Mouse (Mus musculus) neural tube, embryonic 14.5 days (tissue): Measurements from ENCODE around the gene Ergic3. TPM values are rescaled to one million over a fixed set of nuclear protein-coding genes. Genes with fewer than 3 reads are reported as not detected.

Experiments used
- ATAC-seq: fragments of 200-750 bp; cut with Nextera tagmentation; 2 replicates; pipeline ENCODE4 v1.8.0; 2017; ENCODE audit warnings: low read depth, mild to moderate bottlenecking, moderate TSS enrichment, moderate library complexity
- H3K27ac ChIP-seq: fragments of 300-500 bp; sonication (generic); 2 replicates; pipeline ENCODE4 v1.5.1; 2014; ENCODE audit warnings: low read depth, mild to moderate bottlenecking, control low read depth, low read length, moderate library complexity, mixed read lengths
- H3K27me3 ChIP-seq: fragments of 300-500 bp; sonication (generic); 2 replicates; pipeline ENCODE4 v1.6.1; 2014; ENCODE audit warnings: low read length; ENCODE audit not compliant: control insufficient read depth, insufficient read depth
- H3K36me3 ChIP-seq: fragments of 300-500 bp; sonication (generic); 2 replicates; pipeline ENCODE4 v1.6.1; 2014; ENCODE audit warnings: low read length, mixed read lengths; ENCODE audit not compliant: control insufficient read depth, insufficient read depth
- H3K4me1 ChIP-seq: fragments of 300-500 bp; sonication (generic); 2 replicates; pipeline ENCODE4 v1.6.1; 2014; ENCODE audit warnings: low read length; ENCODE audit not compliant: control insufficient read depth, insufficient read depth
- H3K4me2 ChIP-seq: fragments of 300-500 bp; sonication (generic); 2 replicates; pipeline ENCODE4 v1.6.1; 2014; ENCODE audit warnings: mild to moderate bottlenecking, low read depth, low read length, control low read depth
- H3K4me3 ChIP-seq: fragments of 300-500 bp; sonication (generic); 2 replicates; pipeline ENCODE4 v1.5.1; 2014; ENCODE audit warnings: low read depth, low read length, control low read depth, mixed read lengths
- H3K9ac ChIP-seq: fragments of 300-500 bp; sonication (generic); replicated peaks from 2 replicates; pipeline ENCODE4 v1.6.1; 2014; ENCODE audit warnings: low read depth, mild to moderate bottlenecking, control low read depth, low read length, mixed read lengths
- H3K9me3 ChIP-seq: fragments of 300-500 bp; sonication (generic); 2 replicates; pipeline ENCODE4 v1.6.1; 2016; ENCODE audit warnings: low read length; ENCODE audit not compliant: control insufficient read depth
- WGBS: fragments of 180-500 bp; shearing (Covaris S2); extraction: QIAGEN DNeasy Blood & Tissue Kit; methylation state at CpG from one replicate; pipeline ENCODE4 v1.1.7; 2014; 5-methylcytosine and 5-hydroxymethylcytosine counted together
- polyA plus RNA-seq: library from polyadenylated mRNA; unstranded; fragments of >200 nt; fragmentation: Nextera tagmentation; extraction: Ambion mirVana; gene quantifications from 2 replicates; pipeline ENCODE4 v1.2.1, GENCODE M21; 2014

Gene Ergic3
- 425 and 480 TPM in 2 replicates for polyA plus RNA-seq

- no peaks in the 10 kb centered on the region for H3K9me3 ChIP-seq
- peak within 1 kb of the TSS; percentile 70 for H3K27ac ChIP-seq
- ATAC-seq: peak; percentile 99
- peaks cover 7% of the 10 kb centered on the region for H3K4me1 ChIP-seq
- under 1% methylated on average over 40 of the region's 45 CpGs for WGBS
- H3K36me3 ChIP-seq: peaks cover 24% of the 10 kb centered on the region
- H3K4me3 ChIP-seq: peak within 1 kb of the TSS; percentile 82
- H3K27me3 ChIP-seq: no peaks in the 10 kb centered on the region
- H3K4me2 ChIP-seq: peak within 1 kb of the TSS; percentile 71
- H3K9ac ChIP-seq: peak within 1 kb of the TSS; percentile 83
Observed at GRCm38 (mm10) chr2:156007888-156008532, at the start of gene Ergic3, which contains the start of gene 6430550D23Rik. Gene Ergic3 (plus strand): TSS chr2:156008045. Gene 6430550D23Rik (minus strand): TSS chr2:156007977.

- 93% methylated on average over 5 of the region's 5 CpGs for WGBS
- H3K27ac ChIP-seq: no peak overlapping the region
- H3K36me3 ChIP-seq: peaks cover 21% of the 10 kb centered on the region
- no peaks in the 10 kb centered on the region for H3K9me3 ChIP-seq
- no peaks in the 10 kb centered on the region for H3K27me3 ChIP-seq
- peaks cover 7% of the 10 kb centered on the region for H3K4me1 ChIP-seq
- no peak for ATAC-seq
- no peak overlapping the region for H3K9ac ChIP-seq
- H3K4me2 ChIP-seq: no peak overlapping the region
- H3K4me3 ChIP-seq: no peak overlapping the region
Observed at GRCm38 (mm10) chr2:155959981-155960380, 47.9 kb upstream of the Ergic3 start.

- H3K9me3 ChIP-seq: no peaks in the 10 kb centered on the region
- no peak overlapping the region for H3K9ac ChIP-seq
- peaks cover 7% of the 10 kb centered on the region for H3K4me1 ChIP-seq
- H3K27ac ChIP-seq: no peak overlapping the region
- no peak overlapping the region for H3K4me2 ChIP-seq
- peaks cover 35% of the 10 kb centered on the region for H3K36me3 ChIP-seq
- 63% methylated on average over 10 of the region's 10 CpGs for WGBS
- no peak for ATAC-seq
- no peak overlapping the region for H3K4me3 ChIP-seq
- no peaks in the 10 kb centered on the region for H3K27me3 ChIP-seq
Observed at GRCm38 (mm10) chr2:155961862-155962261, 46.0 kb upstream of the Ergic3 start.

- Histone ChIP-seq H3K9me3 (no peaks in the 10 kb centered on the region), H3K9ac (no peak overlapping the region), H3K27ac (no peak overlapping the region), H3K4me2 (no peak overlapping the region), H3K27me3 (no peaks in the 10 kb centered on the region), H3K4me3 (no peak overlapping the region), H3K4me1 (no peaks in the 10 kb centered on the region), H3K36me3 (peaks cover 45% of the 10 kb centered on the region)
- 41% methylated on average over 1 of the region's 1 CpGs for WGBS
- ATAC-seq: peak; percentile 41; the same call in 1 of the 2 replicates
Observed at GRCm38 (mm10) chr2:155962991-155963390, 44.9 kb upstream of the Ergic3 start.

- Histone ChIP-seq H3K4me1 (no peaks in the 10 kb centered on the region), H3K27ac (no peak overlapping the region), H3K36me3 (peaks cover 73% of the 10 kb centered on the region), H3K9ac (no peak overlapping the region), H3K4me3 (no peak overlapping the region), H3K27me3 (no peaks in the 10 kb centered on the region), H3K4me2 (no peak overlapping the region), H3K9me3 (no peaks in the 10 kb centered on the region)
- 90% methylated on average over 6 of the region's 6 CpGs for WGBS
- no peak for ATAC-seq
Observed at GRCm38 (mm10) chr2:155973348-155973747, 34.5 kb upstream of the Ergic3 start.

- ATAC-seq: no peak
- Histone ChIP-seq H3K9me3 (no peaks in the 10 kb centered on the region), H3K9ac (no peak overlapping the region), H3K27ac (no peak overlapping the region), H3K36me3 (peaks cover 71% of the 10 kb centered on the region), H3K4me1 (no peaks in the 10 kb centered on the region), H3K4me2 (no peak overlapping the region), H3K27me3 (no peaks in the 10 kb centered on the region), H3K4me3 (no peak overlapping the region)
- WGBS: 83% methylated on average over 14 of the region's 14 CpGs
Observed at GRCm38 (mm10) chr2:155974087-155974731, 33.6 kb upstream of the Ergic3 start.

- Histone ChIP-seq H3K27me3 (no peaks in the 10 kb centered on the region), H3K9me3 (no peaks in the 10 kb centered on the region), H3K4me1 (no peaks in the 10 kb centered on the region), H3K4me2 (no peak overlapping the region), H3K27ac (no peak overlapping the region), H3K4me3 (no peak overlapping the region), H3K36me3 (peaks cover 73% of the 10 kb centered on the region), H3K9ac (no peak overlapping the region)
- no peak for ATAC-seq
- WGBS: 92% methylated on average over 5 of the region's 5 CpGs
Observed at GRCm38 (mm10) chr2:155979328-155979991, 28.4 kb upstream of the Ergic3 start.

GRCm38 (mm10) chr2:155985776-155986175, 22.1 kb upstream of the Ergic3 start:
- H3K4me3 ChIP-seq: no peak overlapping the region
- ATAC-seq: no peak
- no peaks in the 10 kb centered on the region for H3K27me3 ChIP-seq
- no peaks in the 10 kb centered on the region for H3K4me1 ChIP-seq
- H3K9ac ChIP-seq: no peak overlapping the region
- no peak overlapping the region for H3K4me2 ChIP-seq
- no peaks in the 10 kb centered on the region for H3K9me3 ChIP-seq
- 93% methylated on average over 7 of the region's 7 CpGs for WGBS
- no peak overlapping the region for H3K27ac ChIP-seq
- H3K36me3 ChIP-seq: peaks cover 65% of the 10 kb centered on the region

GRCm38 (mm10) chr2:155987131-155987530, 20.7 kb upstream of the Ergic3 start:
- WGBS: 97% methylated on average over 6 of the region's 6 CpGs

More at GRCm38 (mm10) chr2:155987131-155987530, 20.7 kb upstream of the Ergic3 start:
- H3K27me3 ChIP-seq: no peaks in the 10 kb centered on the region
- H3K36me3 ChIP-seq: peaks cover 68% of the 10 kb centered on the region
- no peak overlapping the region for H3K4me2 ChIP-seq
- H3K4me1 ChIP-seq: no peaks in the 10 kb centered on the region
- no peak for ATAC-seq
- no peak overlapping the region for H3K4me3 ChIP-seq
- no peak overlapping the region for H3K27ac ChIP-seq
- no peak overlapping the region for H3K9ac ChIP-seq
- H3K9me3 ChIP-seq: no peaks in the 10 kb centered on the region
